Mouse (Mus musculus) cerebellum, postnatal 36 days (tissue): Measurements from ENCODE around the gene Usp42.

Source experiments
- DNase-seq, 2 experiments: peaks; one replicate each; pipeline ENCODE4 v3.0.0; 2021 to 2022; ENCODE audit warnings: mixed read lengths in 2 of 2

Gene Usp42

GRCm38 (mm10) chr5:143732180-143732891 is at the start of gene Usp42:
Usp42 (minus strand) TSS chr5:143732280.
- DNase-seq: peak; percentile 94 to 98

DNA sequence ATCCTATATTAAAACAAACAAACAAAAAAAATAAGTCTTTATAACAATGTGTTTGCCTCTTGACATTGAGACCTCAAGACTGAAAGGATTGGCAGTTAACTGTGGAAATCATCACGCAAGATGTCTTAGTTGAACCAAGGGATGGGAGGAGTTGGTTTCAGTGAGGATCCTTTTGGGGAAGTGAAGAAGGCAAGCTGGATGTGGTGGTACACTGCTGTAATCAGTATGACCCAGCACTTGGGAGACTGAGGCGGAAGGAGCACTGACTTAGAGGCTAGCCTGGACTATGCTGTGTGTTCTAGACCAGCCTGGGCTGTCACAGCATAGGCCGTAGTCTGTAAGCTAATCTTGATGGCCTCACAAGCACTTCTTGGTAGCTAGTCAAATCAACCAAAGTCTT is 28.4 kb upstream of the Usp42 start:
- DNase-seq: no peak

DNA sequence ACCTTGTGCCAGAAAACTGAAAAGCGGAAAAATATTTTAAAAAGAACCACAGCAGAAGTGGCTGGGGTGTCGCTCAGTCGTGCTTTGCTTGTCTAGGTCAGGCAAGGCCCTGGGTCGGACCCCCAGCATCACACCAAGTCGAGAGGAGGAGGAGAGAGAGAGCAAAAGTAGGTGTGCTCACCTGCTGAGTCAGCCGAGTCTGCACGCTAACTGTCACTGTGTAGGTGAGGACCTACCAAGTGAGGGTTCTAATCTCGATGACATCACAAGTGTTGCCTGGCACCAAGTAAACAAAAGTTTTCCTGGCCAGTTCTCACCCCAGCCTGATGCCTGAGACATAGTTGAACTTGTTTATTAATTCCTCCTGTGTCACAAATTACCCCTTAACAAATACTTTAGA is 27.5 kb upstream of the Usp42 start:
- peak in 1 of 2 experiments; percentile 9 for DNase-seq

GRCm38 (mm10) chr5:143757755-143758443 is 25.8 kb upstream of the Usp42 start:
- DNase-seq: peak; percentile 93 to 96

GRCm38 (mm10) chr5:143755529-143756141 is 23.6 kb upstream of the Usp42 start:
- no peak for DNase-seq

DNA sequence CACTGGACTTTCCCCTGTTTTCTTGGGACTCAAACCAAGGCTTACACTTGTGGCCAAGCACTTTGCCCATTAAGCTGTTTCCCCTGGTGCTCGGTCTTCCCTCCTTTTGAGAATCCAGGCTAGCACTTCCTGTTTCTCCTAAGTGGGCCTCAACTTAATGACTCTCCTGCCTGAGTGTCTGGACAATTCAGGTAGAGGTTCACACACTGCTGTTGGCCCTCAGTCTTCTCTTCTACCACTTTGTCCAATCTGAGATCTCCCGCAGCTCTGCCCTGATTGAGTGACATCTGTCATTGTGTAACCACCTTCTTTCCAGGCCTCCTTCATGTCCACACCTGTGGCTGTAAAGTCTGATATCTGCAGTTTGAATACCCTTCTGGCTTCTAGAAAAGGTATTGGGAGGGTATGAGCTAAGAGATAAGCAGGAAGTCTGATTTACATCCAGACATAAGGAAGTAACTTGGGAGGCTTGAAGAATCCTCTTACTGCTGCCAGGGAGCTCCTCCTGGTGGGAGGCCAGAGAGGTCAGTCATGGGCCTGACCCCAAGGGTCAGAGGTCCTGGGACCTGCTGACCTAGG is 17.6 kb upstream of the Usp42 start:
- DNase-seq: no peak

GRCm38 (mm10) chr5:143731483-143732112 is 482 bp downstream of the Usp42 start:
- peak in 1 of 2 experiments; percentile 38 for DNase-seq

GRCm38 (mm10) chr5:143730915-143731314 is 1.2 kb downstream of the Usp42 start:
- no peak for DNase-seq

DNA sequence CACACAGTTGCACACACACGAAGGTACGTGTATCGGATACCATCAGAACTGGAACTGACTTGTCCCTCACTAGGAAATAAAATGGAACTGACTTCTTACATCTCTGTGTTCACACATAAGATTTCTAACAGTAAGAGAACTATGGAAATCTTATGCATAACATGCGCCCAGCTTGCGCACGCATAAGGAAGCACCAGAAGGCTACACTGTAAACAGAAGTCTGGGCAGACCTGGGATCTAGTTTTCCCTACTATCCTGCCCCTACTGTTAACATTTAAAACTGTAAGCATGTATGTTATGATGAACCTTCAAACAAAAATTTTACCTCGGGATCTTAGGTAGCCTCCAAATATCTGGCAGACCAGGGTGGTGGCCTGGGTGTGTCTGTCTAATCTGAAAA is 10.1 kb downstream of the Usp42 start:
- DNase-seq: no peak

- no peak for DNase-seq
Observed at GRCm38 (mm10) chr5:143712011-143712800, 19.9 kb downstream of the Usp42 start.

DNA sequence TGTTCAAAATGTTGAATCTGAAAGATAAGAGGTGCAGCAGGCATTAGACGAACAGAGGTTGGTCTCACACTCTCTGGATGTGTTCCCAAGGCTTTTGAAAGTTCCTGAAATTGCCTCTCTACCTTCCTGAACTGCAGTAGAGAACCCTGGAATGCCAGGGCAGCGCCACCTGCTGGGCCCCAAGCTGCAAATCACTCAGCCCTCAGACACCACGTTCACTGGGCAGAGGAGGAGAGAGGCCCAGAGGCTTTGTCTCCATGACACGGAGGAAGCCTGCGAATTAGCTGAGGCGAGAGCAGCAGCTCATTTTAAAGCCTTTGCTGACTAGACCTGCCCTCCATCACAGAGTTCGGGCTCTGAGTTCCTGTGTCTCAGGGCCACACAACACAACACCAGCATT is 20.8 kb downstream of the Usp42 start:
- DNase-seq: peak; percentile 60 to 63

DNA sequence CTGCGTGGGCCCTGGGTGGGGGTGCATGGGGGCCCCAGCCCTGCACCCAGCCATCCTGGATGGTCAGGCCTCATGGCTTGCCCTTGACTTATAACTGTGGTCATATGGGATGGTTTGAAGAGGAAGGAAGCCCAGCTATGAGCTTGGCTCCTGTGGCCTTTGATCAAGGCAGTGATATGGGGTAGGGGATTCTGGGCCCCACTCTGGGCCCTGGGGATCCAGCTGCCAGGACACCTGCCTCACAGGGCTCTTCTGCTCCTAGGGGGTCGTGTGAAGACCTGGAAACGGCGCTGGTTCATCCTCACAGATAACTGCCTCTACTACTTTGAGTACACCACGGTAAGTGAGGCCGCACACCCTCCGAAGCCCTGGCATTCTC is 25.3 kb downstream of the Usp42 start:
- no peak for DNase-seq

DNA sequence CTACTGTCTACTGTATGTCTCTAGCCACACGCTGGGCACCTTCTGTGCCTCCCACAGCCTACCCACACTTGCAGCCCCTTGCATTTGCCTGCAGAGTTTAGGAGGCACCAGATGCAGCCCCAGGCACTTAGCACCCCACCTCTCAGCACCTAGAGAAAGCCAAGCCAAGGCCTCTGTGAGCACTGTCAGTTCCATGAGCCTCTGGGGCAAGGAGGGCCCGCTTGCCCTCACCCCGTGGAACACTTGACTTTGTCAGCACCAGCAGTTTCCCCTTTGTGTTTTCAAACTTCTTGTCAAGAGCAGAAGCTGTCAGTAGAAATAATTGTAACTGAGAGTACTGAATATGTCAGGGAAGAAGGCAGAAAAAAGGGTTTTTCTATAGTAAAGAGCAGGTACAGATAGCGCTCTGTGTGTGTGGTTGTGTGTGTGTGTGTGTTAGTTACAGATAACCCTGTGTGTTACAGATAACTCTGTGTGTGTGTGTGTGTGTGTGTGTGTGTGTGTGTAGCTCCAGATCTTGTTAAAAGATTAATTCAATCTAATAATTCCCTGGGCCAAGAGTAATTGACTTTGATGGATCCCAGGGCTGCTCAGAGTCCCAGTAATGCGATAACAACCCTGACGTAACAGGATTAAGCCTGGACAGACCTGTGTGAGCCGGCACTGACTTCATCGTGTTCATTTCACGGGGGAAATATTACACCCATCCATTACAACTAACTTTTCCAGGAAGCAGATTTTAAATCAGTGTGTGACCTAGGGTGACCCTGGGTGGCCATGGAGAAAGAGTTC is 25.9 kb downstream of the Usp42 start:
- DNase-seq: no peak

DNA sequence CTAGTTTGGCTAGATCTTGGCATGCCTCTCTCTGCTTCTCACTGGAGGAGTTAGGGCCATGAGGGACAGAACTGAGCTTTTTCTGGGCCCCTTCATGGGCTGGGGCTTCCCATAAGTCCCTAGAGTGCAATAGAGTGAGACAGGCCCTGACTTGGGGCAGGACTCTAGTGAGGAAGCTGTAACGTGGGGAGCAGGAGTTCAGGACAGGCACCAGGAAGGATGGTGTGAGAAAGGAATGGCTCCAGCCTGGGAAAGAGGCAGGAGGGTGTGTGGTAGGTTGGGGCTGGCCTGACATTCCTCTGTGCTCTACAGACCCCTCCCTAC is 26.5 kb downstream of the Usp42 start:
- DNase-seq: no peak

DNA sequence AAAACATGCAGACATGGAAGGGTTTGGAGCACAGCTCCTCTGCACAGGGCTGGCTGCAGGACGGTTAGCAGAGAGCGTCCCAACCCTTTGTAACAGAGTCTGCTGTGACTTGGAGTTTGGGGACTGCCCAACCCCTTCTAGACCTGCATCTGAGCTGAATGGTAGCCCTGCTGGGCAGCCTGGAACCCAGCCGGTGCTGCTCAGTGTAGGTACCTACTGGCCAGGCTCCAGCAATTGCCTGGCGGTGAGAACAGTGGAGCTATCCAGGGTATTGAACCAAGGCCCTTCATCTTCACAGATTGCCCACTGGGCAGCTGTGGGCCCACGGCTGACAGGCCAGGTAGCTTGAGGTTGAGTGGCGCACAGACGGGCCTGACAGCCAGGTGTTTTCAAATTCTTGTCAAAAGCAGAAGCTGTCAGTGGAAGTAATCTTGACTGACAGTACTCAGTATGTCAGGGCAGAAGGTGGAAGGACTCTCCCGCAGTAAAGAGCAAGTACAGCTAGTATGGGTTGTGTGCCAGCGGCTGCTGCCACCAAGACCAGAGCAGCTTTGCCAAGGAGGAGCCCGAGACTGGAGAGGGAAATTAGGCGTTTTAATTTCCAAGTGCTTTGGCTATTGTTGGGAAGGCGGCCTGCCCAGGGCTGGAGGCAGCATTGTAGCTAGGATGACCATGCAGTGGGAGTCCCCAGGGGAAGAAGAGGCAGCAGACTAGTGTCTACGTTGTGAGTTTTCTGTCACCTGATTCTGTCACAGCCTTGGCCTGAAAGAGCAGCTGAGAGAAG is 27.0 kb downstream of the Usp42 start:
- peak; percentile 56 to 63 for DNase-seq

- DNase-seq: no peak
Observed at GRCm38 (mm10) chr5:143701074-143701473, 31.0 kb downstream of the Usp42 start.

DNA sequence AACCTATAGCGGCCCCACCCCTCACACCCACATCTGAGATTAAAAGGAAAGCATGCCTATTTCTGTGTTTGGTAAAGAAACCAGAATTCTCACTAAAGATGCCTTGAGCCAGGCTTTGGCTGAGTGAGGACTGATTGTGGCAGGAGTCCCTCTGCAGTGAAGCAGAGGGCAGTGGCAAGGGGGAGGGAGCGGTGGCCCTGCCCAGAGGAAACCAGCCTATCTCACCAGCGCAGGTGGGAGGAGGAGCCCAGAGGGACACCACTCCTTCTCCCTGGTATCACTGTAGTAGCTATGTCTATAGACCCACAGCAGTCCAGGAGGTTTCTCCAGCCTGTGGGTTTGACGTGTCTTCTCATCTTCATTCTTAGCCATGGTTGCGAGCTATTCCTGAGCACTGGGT is 31.8 kb downstream of the Usp42 start:
- DNase-seq: no peak

- DNase-seq: no peak
Observed at GRCm38 (mm10) chr5:143698454-143698853, 33.6 kb downstream of the Usp42 start.

GRCm38 (mm10) chr5:143696323-143696722 is 35.8 kb downstream of the Usp42 start:
- DNase-seq: no peak

- no peak for DNase-seq
Observed at GRCm38 (mm10) chr5:143690926-143691325, 41.2 kb downstream of the Usp42 start.

- no peak for DNase-seq
Observed at GRCm38 (mm10) chr5:143690392-143690791, 41.7 kb downstream of the Usp42 start.
